Mouse (Mus musculus) heart, embryonic 12.5 days (tissue): ENCODE results near the gene Crb2. TPM values are rescaled to one million over a fixed set of nuclear protein-coding genes. Genes with fewer than 3 reads are reported as not detected.
A peak's percentile ranks its signal among the peaks of the same experiment; 100 is the strongest.

Experiments
- ATAC-seq: fragments of 200-750 bp; cut with Nextera tagmentation; 2 replicates; pipeline ENCODE4 v1.8.0; 2017; ENCODE audit warnings: moderate TSS enrichment, moderate library complexity; ENCODE audit not compliant: insufficient number of reproducible peaks, low FRiP score
- H3K27ac ChIP-seq: fragments of 300-500 bp; sonication (generic); 2 replicates; pipeline ENCODE4 v1.5.1; 2016; ENCODE audit warnings: mild to moderate bottlenecking, moderate library complexity; ENCODE audit not compliant: poor library complexity, severe bottlenecking
- H3K27me3 ChIP-seq: fragments of 300-500 bp; sonication (generic); replicated peaks from 2 replicates; pipeline ENCODE4 v1.6.1; 2016; ENCODE audit warnings: mild to moderate bottlenecking, moderate library complexity
- H3K36me3 ChIP-seq: fragments of 300-500 bp; sonication (generic); 2 replicates; pipeline ENCODE4 v1.6.1; 2016; ENCODE audit warnings: mild to moderate bottlenecking, moderate library complexity
- H3K4me1 ChIP-seq: fragments of 300-500 bp; sonication (generic); replicated peaks from 2 replicates; pipeline ENCODE4 v1.6.1; 2016; ENCODE audit warnings: mild to moderate bottlenecking
- H3K4me2 ChIP-seq: fragments of 300-500 bp; sonication (generic); 2 replicates; pipeline ENCODE4 v1.6.1; 2016; ENCODE audit warnings: mild to moderate bottlenecking, moderate library complexity
- H3K4me3 ChIP-seq: fragments of 300-500 bp; sonication (generic); 2 replicates; pipeline ENCODE4 v1.5.1; 2016; ENCODE audit warnings: mild to moderate bottlenecking
- H3K9ac ChIP-seq: fragments of 300-500 bp; sonication (generic); 2 replicates; pipeline ENCODE4 v1.6.1; 2016; ENCODE audit warnings: mild to moderate bottlenecking, moderate library complexity
- H3K9me3 ChIP-seq: fragments of 300-500 bp; sonication (generic); replicated peaks from 2 replicates; pipeline ENCODE4 v1.6.1; 2016; ENCODE audit warnings: mild to moderate bottlenecking, moderate library complexity
- WGBS: fragments of 180-500 bp; shearing (Covaris S2); methylation state at CpG from one replicate; pipeline ENCODE4 v1.1.7; 2016; 5-methylcytosine and 5-hydroxymethylcytosine counted together
- polyA plus RNA-seq: library from polyadenylated mRNA; unstranded; fragments of >200 nt; fragmentation: Nextera tagmentation; extraction: Ambion mirVana; gene quantifications from 2 replicates; pipeline ENCODE4 v1.2.1, GENCODE M21; 2016

The Crb2 gene
- polyA plus RNA-seq, 1 experiment from 2014 or later = 9.1 TPM

- H3K4me2 ChIP-seq = peak overlapping the region; percentile 29; the same call in 1 of the 2 replicates
- no peaks in the 10 kb centered on the region for H3K36me3 ChIP-seq
- H3K4me3 ChIP-seq = no peak overlapping the region
- no peaks in the 10 kb centered on the region for H3K9me3 ChIP-seq
- 8% methylated on average over 9 of the region's 9 CpGs for WGBS
- no peak; the same call in 1 of the 2 replicates for ATAC-seq
- no peak overlapping the region for H3K9ac ChIP-seq
- peaks cover 55% of the 10 kb centered on the region for H3K4me1 ChIP-seq
- peak overlapping the region; percentile 76 for H3K27ac ChIP-seq
- H3K27me3 ChIP-seq = no peaks in the 10 kb centered on the region
These were observed 8.9 kb upstream of the Crb2 start for GRCm38 (mm10) chr2:37767080-37767547.

DNA sequence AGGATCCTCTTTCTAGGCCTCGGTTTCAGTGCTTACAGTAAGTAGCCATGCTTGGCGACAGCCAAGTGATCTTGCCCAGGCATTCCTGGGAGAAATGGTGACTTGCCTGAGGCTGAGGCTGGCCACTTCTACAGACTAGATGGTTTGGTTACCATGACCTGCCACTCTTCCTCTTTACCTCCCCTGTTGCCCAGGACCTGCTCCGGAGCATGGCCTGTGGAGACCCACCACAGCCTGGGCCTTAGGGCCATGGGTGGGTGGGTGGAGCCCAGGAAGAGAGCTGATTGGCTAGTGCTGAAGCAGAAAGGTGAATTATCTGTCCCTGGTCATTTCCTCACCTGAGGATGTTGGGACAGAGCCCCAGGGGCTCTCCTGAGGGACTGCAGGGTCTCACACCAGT is 8.3 kb upstream of the Crb2 start:
- Histone ChIP-seq H3K4me1 (peaks cover 53% of the 10 kb centered on the region), H3K36me3 (no peaks in the 10 kb centered on the region), H3K9me3 (no peaks in the 10 kb centered on the region), H3K9ac (no peak overlapping the region), H3K4me2 (no peak overlapping the region), H3K27ac (peak overlapping the region; percentile 76; the same call in 1 of the 2 replicates), H3K4me3 (no peak overlapping the region), H3K27me3 (no peaks in the 10 kb centered on the region; the same call in 1 of the 2 replicates)
- no peak for ATAC-seq
- 75% methylated on average over 3 of the region's 3 CpGs for WGBS

- Histone ChIP-seq H3K4me3 (no peak overlapping the region), H3K36me3 (no peaks in the 10 kb centered on the region), H3K27ac (no peak overlapping the region), H3K4me2 (no peak overlapping the region), H3K27me3 (no peaks in the 10 kb centered on the region; the same call in 1 of the 2 replicates), H3K9ac (no peak overlapping the region), H3K9me3 (no peaks in the 10 kb centered on the region), H3K4me1 (peaks cover 53% of the 10 kb centered on the region)
- no peak for ATAC-seq
- 72% methylated on average over 2 of the region's 2 CpGs for WGBS
These were observed 7.1 kb upstream of the Crb2 start for GRCm38 (mm10) chr2:37768903-37769302.

DNA sequence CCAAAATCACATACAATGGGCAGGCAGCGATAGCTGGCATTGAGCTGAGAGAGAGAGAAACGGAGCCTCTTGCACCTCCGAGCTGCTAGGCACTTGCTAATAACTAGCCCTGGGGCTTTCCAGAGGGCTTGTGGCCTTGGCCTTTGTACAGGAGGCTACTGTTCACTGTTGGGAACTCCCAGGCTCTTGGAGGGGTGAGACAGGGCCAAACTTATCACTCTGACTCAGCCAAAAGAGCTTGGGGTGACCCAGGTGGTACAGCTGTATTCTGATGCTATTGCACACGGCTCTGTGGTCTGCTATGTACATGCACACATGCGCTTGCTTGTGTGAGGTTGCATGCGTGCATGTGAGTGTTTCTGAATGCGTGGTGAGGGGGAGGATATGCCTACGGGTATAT is 6.3 kb upstream of the Crb2 start:
- Histone ChIP-seq H3K36me3 (no peaks in the 10 kb centered on the region), H3K27me3 (no peaks in the 10 kb centered on the region; the same call in 1 of the 2 replicates), H3K4me2 (no peak overlapping the region), H3K4me1 (peaks cover 45% of the 10 kb centered on the region), H3K27ac (no peak overlapping the region), H3K9me3 (no peaks in the 10 kb centered on the region), H3K9ac (no peak overlapping the region), H3K4me3 (no peak overlapping the region)
- WGBS = 86% methylated on average over 8 of the region's 8 CpGs
- no peak for ATAC-seq

- H3K9ac ChIP-seq = peak overlapping the region; percentile 55; the same call in 1 of the 2 replicates
- peaks cover 43% of the 10 kb centered on the region for H3K4me1 ChIP-seq
- no peaks in the 10 kb centered on the region for H3K9me3 ChIP-seq
- peak overlapping the region; percentile 60 for H3K4me2 ChIP-seq
- WGBS = under 1% methylated on average over 18 of the region's 18 CpGs
- no peaks in the 10 kb centered on the region; the same call in 1 of the 2 replicates for H3K27me3 ChIP-seq
- no peaks in the 10 kb centered on the region for H3K36me3 ChIP-seq
- peak overlapping the region; percentile 48 for H3K4me3 ChIP-seq
- no peak overlapping the region for H3K27ac ChIP-seq
- peak; percentile 41; the same call in 1 of the 2 replicates for ATAC-seq
These were observed 4.3 kb upstream of the Crb2 start for GRCm38 (mm10) chr2:37771618-37772285.

DNA sequence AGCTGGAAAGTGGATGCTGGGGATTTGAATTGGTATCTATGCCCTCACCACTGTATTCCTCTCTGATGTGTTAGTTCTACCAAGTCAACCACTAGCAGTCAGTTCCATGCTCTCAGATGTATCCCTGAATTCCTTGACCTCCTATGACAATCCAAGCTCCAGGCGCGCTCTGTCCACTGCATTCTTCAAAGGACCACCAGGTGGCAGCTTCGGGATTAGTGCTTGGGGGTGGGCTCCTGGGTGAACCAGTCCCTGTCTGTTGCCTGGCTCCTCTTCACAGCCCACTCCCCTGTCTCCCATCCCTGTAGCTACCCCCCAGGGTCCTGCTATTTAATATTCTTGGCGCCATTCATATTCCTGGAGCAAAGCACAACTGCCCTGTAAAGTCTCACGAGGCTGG is 1.5 kb upstream of the Crb2 start:
- ATAC-seq = no peak
- H3K4me3 ChIP-seq = no peak overlapping the region
- peaks cover 50% of the 10 kb centered on the region for H3K4me1 ChIP-seq
- no peaks in the 10 kb centered on the region; the same call in 1 of the 2 replicates for H3K27me3 ChIP-seq
- no peak overlapping the region for H3K9ac ChIP-seq
- no peaks in the 10 kb centered on the region for H3K9me3 ChIP-seq
- no peaks in the 10 kb centered on the region for H3K36me3 ChIP-seq
- H3K4me2 ChIP-seq = no peak overlapping the region
- H3K27ac ChIP-seq = no peak overlapping the region
- WGBS = 10% methylated on average over 5 of the region's 5 CpGs

DNA sequence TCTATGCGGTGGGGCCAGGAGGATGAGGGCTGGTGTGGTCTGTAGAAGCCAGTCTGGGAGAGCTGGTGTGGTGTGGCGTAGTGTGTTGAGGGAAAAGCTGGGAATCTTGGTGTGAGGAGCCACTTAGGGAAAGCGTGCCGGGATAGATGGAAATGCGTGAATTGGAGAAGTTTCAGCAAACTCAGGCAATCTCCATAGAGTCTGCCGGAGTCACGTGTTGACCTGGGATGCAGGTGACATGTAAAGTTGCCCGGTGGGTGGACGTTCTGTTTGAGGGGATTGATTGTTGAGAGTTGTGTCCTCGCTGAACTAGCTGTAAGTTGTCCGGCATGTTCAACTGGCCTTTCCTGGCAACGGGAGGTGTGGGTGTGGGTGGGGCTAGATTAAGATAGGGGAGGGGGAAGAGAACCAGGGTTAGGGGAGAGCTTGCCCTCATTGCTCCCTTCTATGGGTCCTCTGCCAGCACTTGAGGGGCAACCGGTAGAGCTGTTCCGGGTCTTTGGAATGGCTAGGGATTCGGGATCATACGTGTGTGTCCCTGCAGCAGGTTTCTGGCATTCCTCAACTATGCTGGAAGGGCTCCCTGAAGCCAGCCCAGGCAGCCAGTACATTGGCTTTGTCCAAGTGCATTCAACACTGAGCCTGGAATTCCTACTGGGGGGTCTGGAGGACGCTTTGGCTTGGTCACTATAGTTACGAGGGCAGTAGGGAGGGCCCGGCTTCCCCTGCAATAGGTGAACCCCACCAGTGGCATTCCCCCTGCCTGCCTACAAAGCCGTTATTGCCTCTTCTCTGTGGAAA is 762 bp downstream of the Crb2 start:
- Histone ChIP-seq H3K4me2 (peak overlapping the region; percentile 82), H3K27ac (peak overlapping the region; percentile 62), H3K4me1 (peaks cover 65% of the 10 kb centered on the region), H3K36me3 (no peaks in the 10 kb centered on the region), H3K27me3 (no peaks in the 10 kb centered on the region; the same call in 1 of the 2 replicates), H3K9ac (peak overlapping the region; percentile 64), H3K4me3 (peak overlapping the region; percentile 50), H3K9me3 (no peaks in the 10 kb centered on the region)
- 9% methylated on average over 20 of the region's 20 CpGs for WGBS
- no peak for ATAC-seq

GRCm38 (mm10) chr2:37777958-37778720 is 2.1 kb downstream of the Crb2 start:
- ATAC-seq = no peak
- Histone ChIP-seq H3K9me3 (no peaks in the 10 kb centered on the region), H3K9ac (no peak overlapping the region), H3K27me3 (no peaks in the 10 kb centered on the region), H3K36me3 (no peaks in the 10 kb centered on the region), H3K4me2 (peak overlapping the region; percentile 82), H3K4me1 (peaks cover 72% of the 10 kb centered on the region), H3K27ac (no peak overlapping the region), H3K4me3 (no peak overlapping the region)
- 36% methylated on average over 10 of the region's 10 CpGs for WGBS

DNA sequence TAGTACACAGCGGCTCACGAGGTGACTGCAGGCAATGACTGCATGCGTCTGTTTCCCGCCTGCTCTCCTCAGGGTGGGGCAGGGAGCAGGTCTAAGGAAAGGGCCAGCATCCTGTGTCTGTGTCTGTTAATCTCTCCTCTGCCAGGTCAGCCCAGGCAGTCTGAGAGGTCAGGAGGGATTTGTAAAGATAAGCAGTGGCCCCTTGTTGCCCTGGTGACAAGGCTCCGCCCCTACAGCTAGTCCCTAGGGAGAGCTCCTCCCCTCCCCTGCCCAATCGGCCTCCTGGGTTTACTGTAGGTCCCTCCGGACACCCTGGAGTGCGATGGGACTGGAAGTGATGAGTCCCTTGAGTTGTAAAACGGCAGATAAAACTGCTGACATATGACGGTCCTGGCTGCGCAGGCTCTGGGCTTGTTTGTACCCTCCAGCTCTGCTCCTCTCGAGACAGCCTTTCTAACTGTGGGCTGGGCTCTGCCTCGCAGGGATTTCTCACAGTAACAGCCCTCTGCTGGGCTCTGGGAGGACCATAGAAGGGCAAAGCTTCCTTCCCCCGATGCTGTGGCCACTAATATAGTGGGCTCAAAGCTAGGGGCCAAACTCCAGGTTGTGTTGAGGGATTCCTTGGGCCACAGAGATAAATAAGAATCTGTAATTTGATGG is 4.4 kb downstream of the Crb2 start:
- Histone ChIP-seq H3K36me3 (no peaks in the 10 kb centered on the region), H3K4me1 (peaks cover 76% of the 10 kb centered on the region), H3K9ac (no peak overlapping the region), H3K9me3 (no peaks in the 10 kb centered on the region), H3K4me3 (peak overlapping the region; percentile 36), H3K27ac (peak overlapping the region; percentile 70), H3K4me2 (peak overlapping the region; percentile 61), H3K27me3 (0 out of 2 replicates have a peak, but pooled peaks cover under 1% of the 10 kb centered on the region)
- ATAC-seq = peak; percentile 54
- under 1% methylated on average over 14 of the region's 14 CpGs for WGBS

- H3K4me1 ChIP-seq = peaks cover 70% of the 10 kb centered on the region
- H3K4me2 ChIP-seq = 0 out of 2 replicates have a peak overlapping the region, but pooled peaks have one; percentile 61
- ATAC-seq = no peak
- no peaks in the 10 kb centered on the region for H3K36me3 ChIP-seq
- no peak overlapping the region for H3K4me3 ChIP-seq
- no peak overlapping the region for H3K9ac ChIP-seq
- peak overlapping the region; percentile 70 for H3K27ac ChIP-seq
- H3K9me3 ChIP-seq = no peaks in the 10 kb centered on the region
- H3K27me3 ChIP-seq = peaks cover 10% of the 10 kb centered on the region; the same call in 1 of the 2 replicates
- WGBS = 4% methylated on average over 3 of the region's 3 CpGs
These were observed 5.4 kb downstream of the Crb2 start for GRCm38 (mm10) chr2:37781421-37781820.
